Mouse (Mus musculus) forebrain, embryonic 16.5 days (tissue): ENCODE results near the gene Ctcf. TPM values are rescaled to one million over a fixed set of nuclear protein-coding genes. Genes with fewer than 3 reads are reported as not detected.

Source experiments
- ATAC-seq: fragments of 200-750 bp; cut with Nextera tagmentation; 2 replicates; pipeline ENCODE4 v1.8.0; 2017; ENCODE audit warnings: mild to moderate bottlenecking, moderate library complexity
- H3K27ac ChIP-seq: fragments of 300-500 bp; sonication (generic); 2 replicates; pipeline ENCODE4 v1.5.1; 2014; ENCODE audit warnings: low read length, control low read depth
- H3K27me3 ChIP-seq: fragments of 300-500 bp; sonication (generic); replicated peaks from 2 replicates; pipeline ENCODE4 v1.6.1; 2014; ENCODE audit warnings: low read length; ENCODE audit not compliant: control insufficient read depth, insufficient read depth
- H3K36me3 ChIP-seq: fragments of 300-500 bp; sonication (generic); 2 replicates; pipeline ENCODE4 v1.6.1; 2014; ENCODE audit not compliant: control insufficient read depth, insufficient read depth
- H3K4me1 ChIP-seq: fragments of 300-500 bp; sonication (generic); replicated peaks from 2 replicates; pipeline ENCODE4 v1.6.1; 2014; ENCODE audit warnings: low read length; ENCODE audit not compliant: control insufficient read depth, insufficient read depth
- H3K4me2 ChIP-seq: fragments of 300-500 bp; sonication (generic); 2 replicates; pipeline ENCODE4 v1.6.1; 2014; ENCODE audit warnings: mild to moderate bottlenecking, low read length, control low read depth
- H3K4me3 ChIP-seq: fragments of 300-500 bp; sonication (generic); replicated peaks from 2 replicates; pipeline ENCODE4 v1.5.1; 2014; ENCODE audit warnings: mild to moderate bottlenecking, low read length, control low read depth
- H3K9ac ChIP-seq: fragments of 300-500 bp; sonication (generic); replicated peaks from 2 replicates; pipeline ENCODE4 v1.6.1; 2014; ENCODE audit warnings: low read depth, low read length, control low read depth
- H3K9me3 ChIP-seq: fragments of 300-500 bp; sonication (generic); 2 replicates; pipeline ENCODE4 v1.6.1; 2016; ENCODE audit warnings: low read length; ENCODE audit not compliant: control insufficient read depth
- WGBS: fragments of 180-500 bp; shearing (Covaris S2); extraction: QIAGEN DNeasy Blood & Tissue Kit; methylation state at CpG from one replicate; pipeline ENCODE4 v1.1.7; 2014; 5-methylcytosine and 5-hydroxymethylcytosine counted together
- polyA plus RNA-seq: library from polyadenylated mRNA; unstranded; fragments of >200 nt; fragmentation: Nextera tagmentation; extraction: Ambion mirVana; gene quantifications from 2 replicates; pipeline ENCODE4 v1.2.1, GENCODE M21; 2015

The Ctcf gene
- polyA plus RNA-seq, 1 experiment from 2014 or later: 137 TPM

- peaks cover 14% of the 10 kb centered on the region for H3K4me1 ChIP-seq
- H3K9me3 ChIP-seq: no peaks in the 10 kb centered on the region
- H3K4me3 ChIP-seq: peak overlapping the region; percentile 43
- H3K27ac ChIP-seq: no peak overlapping the region
- peak overlapping the region; percentile 56 for H3K9ac ChIP-seq
- peak; percentile 34 for ATAC-seq
- peaks cover 22% of the 10 kb centered on the region for H3K36me3 ChIP-seq
- H3K27me3 ChIP-seq: peaks cover 12% of the 10 kb centered on the region; the same call in 1 of the 2 replicates
- WGBS: under 1% methylated on average over 50 of the region's 50 CpGs
- peak overlapping the region; percentile 78 for H3K4me2 ChIP-seq
These were observed 22.4 kb upstream of the Ctcf start for GRCm38 (mm10) chr8:105613830-105614511.

GRCm38 (mm10) chr8:105615942-105616341 lies 20.4 kb upstream of the Ctcf start:
- ATAC-seq: no peak
- Histone ChIP-seq H3K27ac (no peak overlapping the region), H3K4me3 (no peak overlapping the region), H3K4me2 (no peak overlapping the region), H3K27me3 (peaks cover 12% of the 10 kb centered on the region; the same call in 1 of the 2 replicates), H3K4me1 (peaks cover 14% of the 10 kb centered on the region), H3K9ac (no peak overlapping the region), H3K9me3 (no peaks in the 10 kb centered on the region), H3K36me3 (peaks cover 29% of the 10 kb centered on the region)
- WGBS: 89% methylated on average over 9 of the region's 9 CpGs

- Histone ChIP-seq H3K36me3 (peaks cover 33% of the 10 kb centered on the region), H3K4me2 (no peak overlapping the region), H3K4me1 (peaks cover 26% of the 10 kb centered on the region), H3K27ac (no peak overlapping the region), H3K9me3 (no peaks in the 10 kb centered on the region), H3K9ac (no peak overlapping the region), H3K27me3 (peaks cover 6% of the 10 kb centered on the region; the same call in 1 of the 2 replicates), H3K4me3 (no peak overlapping the region)
- 91% methylated on average over 21 of the region's 21 CpGs for WGBS
- no peak for ATAC-seq
These were observed 18.7 kb upstream of the Ctcf start for GRCm38 (mm10) chr8:105617451-105618278.

- 94% methylated on average over 5 of the region's 5 CpGs for WGBS
- Histone ChIP-seq H3K27me3 (peaks cover under 1% of the 10 kb centered on the region; the same call in 1 of the 2 replicates), H3K9ac (no peak overlapping the region), H3K36me3 (peaks cover 33% of the 10 kb centered on the region), H3K9me3 (no peaks in the 10 kb centered on the region), H3K4me3 (no peak overlapping the region), H3K4me2 (no peak overlapping the region), H3K27ac (no peak overlapping the region), H3K4me1 (peaks cover 26% of the 10 kb centered on the region)
- no peak for ATAC-seq
These were observed 18.1 kb upstream of the Ctcf start for GRCm38 (mm10) chr8:105618279-105618634.

GRCm38 (mm10) chr8:105618892-105619591 lies 17.3 kb upstream of the Ctcf start:
- H3K27me3 ChIP-seq: no peaks in the 10 kb centered on the region
- H3K9me3 ChIP-seq: no peaks in the 10 kb centered on the region
- H3K9ac ChIP-seq: no peak overlapping the region
- no peak overlapping the region for H3K4me2 ChIP-seq
- H3K4me1 ChIP-seq: peaks cover 18% of the 10 kb centered on the region
- H3K4me3 ChIP-seq: no peak overlapping the region
- no peak overlapping the region for H3K27ac ChIP-seq
- 94% methylated on average over 19 of the region's 19 CpGs for WGBS
- H3K36me3 ChIP-seq: peaks cover 33% of the 10 kb centered on the region
- ATAC-seq: no peak

GRCm38 (mm10) chr8:105620211-105620610 lies 16.2 kb upstream of the Ctcf start:
- Histone ChIP-seq H3K4me1 (peaks cover 19% of the 10 kb centered on the region), H3K9me3 (no peaks in the 10 kb centered on the region), H3K4me2 (no peak overlapping the region), H3K27ac (no peak overlapping the region), H3K4me3 (no peak overlapping the region), H3K9ac (no peak overlapping the region), H3K36me3 (peaks cover 33% of the 10 kb centered on the region), H3K27me3 (no peaks in the 10 kb centered on the region)
- no peak for ATAC-seq
- WGBS: 86% methylated on average over 19 of the region's 19 CpGs

GRCm38 (mm10) chr8:105620946-105621720 lies 15.2 kb upstream of the Ctcf start:
- Histone ChIP-seq H3K27ac (no peak overlapping the region; the same call in 1 of the 2 replicates), H3K4me3 (no peak overlapping the region), H3K4me2 (no peak overlapping the region), H3K36me3 (peaks cover 31% of the 10 kb centered on the region), H3K9ac (no peak overlapping the region), H3K9me3 (no peaks in the 10 kb centered on the region), H3K4me1 (peaks cover 22% of the 10 kb centered on the region), H3K27me3 (no peaks in the 10 kb centered on the region)
- 88% methylated on average over 21 of the region's 21 CpGs for WGBS
- ATAC-seq: no peak

GRCm38 (mm10) chr8:105621841-105622240 lies 14.5 kb upstream of the Ctcf start:
- Histone ChIP-seq H3K9me3 (no peaks in the 10 kb centered on the region), H3K4me1 (peaks cover 24% of the 10 kb centered on the region), H3K9ac (0 out of 2 replicates have a peak overlapping the region, but pooled peaks have one; percentile 2), H3K36me3 (peaks cover 24% of the 10 kb centered on the region), H3K4me3 (no peak overlapping the region), H3K27me3 (no peaks in the 10 kb centered on the region), H3K27ac (peak overlapping the region; percentile 29; the same call in 1 of the 2 replicates), H3K4me2 (no peak overlapping the region)
- ATAC-seq: peak; percentile 31
- 15% methylated on average over 4 of the region's 4 CpGs for WGBS
